Mouse (Mus musculus): ENCODE measurements around the gene Olfr1065.
A peak's percentile ranks its signal among the peaks of the same experiment; 100 is the strongest.
"Not testable (repeated sequence)": the region's sequence is repeated elsewhere in the genome, so short reads cannot be mapped to it uniquely, and the experiment has no call there.

Gene Olfr1065

GRCm38 (mm10) chr2:86450491-86450890 is at the start of gene Olfr1065:
Gene Olfr1065 (minus strand): TSS chr2:86450591.
- DNase-seq (ENCODE audit: low spot score) = not testable (repeated sequence)

GRCm38 (mm10) chr2:86487286-86487685 is 36.9 kb upstream of the Olfr1065 start, which contains the start of gene Olfr228:
Gene Olfr228 (minus strand): TSS chr2:86487386.
- DNase-seq (ENCODE audit: low spot score) = no peak

- peak; percentile 57 for DNase-seq (ENCODE audit: low spot score)
Observed at GRCm38 (mm10) chr2:86464442-86465109, 14.2 kb upstream of the Olfr1065 start.

GRCm38 (mm10) chr2:86460434-86460833 is 10.0 kb upstream of the Olfr1065 start:
- DNase-seq (ENCODE audit: low spot score) = no peak

GRCm38 (mm10) chr2:86456169-86456568 is 5.8 kb upstream of the Olfr1065 start, which contains the start of gene Olfr1066:
Gene Olfr1066 (minus strand): TSS chr2:86456269.
- no peak for DNase-seq (ENCODE audit: low spot score)

GRCm38 (mm10) chr2:86442101-86442500 is 8.3 kb downstream of the Olfr1065 start:
- DNase-seq (ENCODE audit: low spot score) = not testable (repeated sequence)

- not testable (repeated sequence) for DNase-seq (ENCODE audit: low spot score)
Observed at GRCm38 (mm10) chr2:86428511-86428910, 21.9 kb downstream of the Olfr1065 start.

- DNase-seq (ENCODE audit: low spot score) = not testable (repeated sequence)
Observed at GRCm38 (mm10) chr2:86426649-86427048, 23.7 kb downstream of the Olfr1065 start, which contains the start of gene Olfr1062. Gene Olfr1062 (minus strand): TSS chr2:86426749.

- no peak for DNase-seq (ENCODE audit: low spot score)
Observed at GRCm38 (mm10) chr2:86413950-86414349, 36.4 kb downstream of the Olfr1065 start, which contains the start of gene Olfr1061. Gene Olfr1061 (minus strand): TSS chr2:86414050.

- no peak for DNase-seq (ENCODE audit: low spot score)
Observed at GRCm38 (mm10) chr2:86395114-86395513, 55.3 kb downstream of the Olfr1065 start.
